Mouse (Mus musculus): Measurements from ENCODE around the gene Adamts17.

- TF ChIP-seq POLR2A (IDR thresholded peaks at IDR 0.05; ENCODE audit: insufficient read depth, low read length) (no peak), CTCF (IDR thresholded peaks at IDR 0.05; ENCODE audit: low read depth, low read length) (no peak)
Observed at GRCm38 (mm10) chr7:67027216-67027615, 187.7 kb downstream of the Adamts17 start.

Measured in ES-Bruce4 (cell line).